Mouse (Mus musculus): ENCODE results near the gene Mad1l1. TPM values are rescaled to one million over a fixed set of nuclear protein-coding genes. Genes with fewer than 3 reads are reported as not detected.

The Mad1l1 gene
- polyA plus RNA-seq, 1 experiment: 18.3 TPM

DNA sequence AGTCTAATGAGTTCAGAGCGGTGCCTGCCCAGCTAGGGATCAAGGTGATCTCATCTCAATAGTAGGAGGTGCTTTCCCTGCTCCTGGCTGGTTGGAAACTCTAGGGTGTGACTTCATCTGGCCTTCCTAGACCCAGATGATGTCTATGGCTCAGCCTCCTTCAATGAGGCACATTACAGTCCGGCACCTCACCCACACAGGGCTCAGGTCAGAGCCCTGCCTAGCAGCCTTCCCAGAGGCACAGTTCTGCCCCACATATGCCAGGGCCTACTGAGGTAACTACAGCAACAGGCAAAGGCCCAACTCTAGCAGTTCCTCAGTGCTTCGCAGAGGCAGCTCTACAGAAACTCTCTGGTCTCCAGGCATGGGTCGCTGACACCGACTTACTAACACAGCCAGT, 63.9 kb downstream of the Mad1l1 start:
- Histone ChIP-seq H3K27ac (ENCODE audit: insufficient read depth, low read length) (no peak overlapping the region), H3K4me1 (ENCODE audit: control insufficient read depth, insufficient read depth, insufficient read length) (peaks cover 4% of the 10 kb centered on the region; the same call in 1 of the 2 replicates), H3K36me3 (ENCODE audit: control insufficient read depth, insufficient read depth, low read length) (no peaks in the 10 kb centered on the region), H3K4me3 (ENCODE audit: extremely low read depth, insufficient read depth, insufficient read length) (no peak overlapping the region), H3K27me3 (ENCODE audit: control insufficient read depth, insufficient read depth, low read length) (no peaks in the 10 kb centered on the region)
- TF ChIP-seq CTCF (IDR thresholded peaks at IDR 0.05; ENCODE audit: extremely low read depth, insufficient read depth, insufficient read length, insufficient replicate concordance) (no peak), POLR2A (IDR thresholded peaks at IDR 0.05; ENCODE audit: low read depth, low read length) (no peak)
- DNase-seq (ENCODE audit: low read depth in 1 of 2, low spot score in 2 of 2): no peak
- 96% methylated on average over 5 of the region's 5 CpGs for WGBS

DNA sequence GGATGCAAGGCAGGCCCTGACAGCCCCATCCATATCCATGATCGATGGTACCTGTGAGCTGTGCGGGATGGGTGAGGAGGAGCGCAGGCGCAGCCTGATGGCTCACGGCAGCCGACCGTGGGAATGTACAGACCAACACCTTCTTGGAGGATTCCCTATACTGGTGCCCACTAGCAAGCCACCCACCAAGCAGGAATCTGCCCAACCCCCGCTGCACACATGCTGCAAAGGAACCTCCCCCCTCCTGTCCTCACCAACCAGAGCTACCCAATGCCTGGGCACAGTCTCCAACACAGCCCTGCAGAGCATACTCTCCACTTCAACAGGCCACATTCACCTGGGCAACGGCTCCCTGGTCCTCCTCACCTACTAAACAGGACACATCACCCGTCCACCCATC, 64.7 kb downstream of the Mad1l1 start:
- 90% methylated on average over 10 of the region's 10 CpGs for WGBS
- no peaks in the 10 kb centered on the region for H3K36me3 ChIP-seq (ENCODE audit: control insufficient read depth, insufficient read depth, low read length)
- TF ChIP-seq CTCF (IDR thresholded peaks at IDR 0.05; ENCODE audit: extremely low read depth, insufficient read depth, insufficient read length, insufficient replicate concordance) (no peak), POLR2A (IDR thresholded peaks at IDR 0.05; ENCODE audit: low read depth, low read length) (no peak)
- no peak for DNase-seq (ENCODE audit: low read depth in 1 of 2, low spot score in 2 of 2)
- no peaks in the 10 kb centered on the region for H3K27me3 ChIP-seq (ENCODE audit: control insufficient read depth, insufficient read depth, low read length)
- no peak overlapping the region for H3K4me3 ChIP-seq (ENCODE audit: extremely low read depth, insufficient read depth, insufficient read length)
- H3K27ac ChIP-seq (ENCODE audit: insufficient read depth, low read length): no peak overlapping the region
- peaks cover 4% of the 10 kb centered on the region; the same call in 1 of the 2 replicates for H3K4me1 ChIP-seq (ENCODE audit: control insufficient read depth, insufficient read depth, insufficient read length)

DNA sequence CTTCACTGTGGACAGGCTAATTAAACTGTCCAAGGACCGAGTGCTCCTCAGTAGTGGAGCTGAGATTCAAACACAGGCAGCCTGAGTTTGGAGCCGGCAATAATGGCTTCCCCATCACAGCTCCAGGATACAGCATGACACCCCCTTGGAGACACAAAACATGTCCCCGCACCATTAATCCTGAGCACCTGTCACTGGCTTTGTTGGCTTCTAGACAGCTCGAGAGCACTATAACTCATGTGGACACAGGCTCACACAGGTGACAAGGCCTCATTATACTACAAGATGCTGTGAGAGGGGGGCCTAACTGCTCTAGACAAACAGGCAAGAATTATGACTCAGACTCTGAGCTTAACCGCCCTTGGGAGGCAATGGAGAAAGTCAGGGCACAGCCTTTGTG, 66.1 kb downstream of the Mad1l1 start:
- Histone ChIP-seq H3K36me3 (ENCODE audit: control insufficient read depth, insufficient read depth, low read length) (no peaks in the 10 kb centered on the region), H3K27me3 (ENCODE audit: control insufficient read depth, insufficient read depth, low read length) (no peaks in the 10 kb centered on the region), H3K4me3 (ENCODE audit: extremely low read depth, insufficient read depth, insufficient read length) (no peak overlapping the region), H3K4me1 (ENCODE audit: control insufficient read depth, insufficient read depth, insufficient read length) (peaks cover 4% of the 10 kb centered on the region; the same call in 1 of the 2 replicates), H3K27ac (ENCODE audit: insufficient read depth, low read length) (no peak overlapping the region)
- no peak for DNase-seq (ENCODE audit: low read depth in 1 of 2, low spot score in 2 of 2)
- TF ChIP-seq CTCF (IDR thresholded peaks at IDR 0.05; ENCODE audit: extremely low read depth, insufficient read depth, insufficient read length, insufficient replicate concordance) (no peak), POLR2A (IDR thresholded peaks at IDR 0.05; ENCODE audit: low read depth, low read length) (no peak)
- WGBS: 93% methylated on average over 5 of the region's 5 CpGs

DNA sequence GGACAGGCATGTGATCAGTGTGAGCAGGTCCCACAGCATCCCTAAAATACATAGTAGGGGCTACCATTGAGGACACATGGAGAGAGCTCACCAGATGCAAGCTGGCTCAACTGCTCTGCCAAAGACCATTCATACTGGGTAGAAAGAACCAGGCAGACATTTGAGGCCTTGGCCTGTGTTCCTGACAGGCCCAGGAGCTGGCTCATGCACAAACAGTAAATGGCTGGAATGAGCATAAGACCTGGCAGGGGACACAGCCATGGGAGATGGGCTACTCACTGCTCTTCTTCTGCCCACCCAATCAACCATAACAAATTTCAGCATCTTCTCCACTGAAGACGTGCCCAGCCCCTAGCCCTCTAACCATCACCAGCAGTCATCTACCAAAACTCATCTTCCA, 66.7 kb downstream of the Mad1l1 start:
- H3K4me1 ChIP-seq (ENCODE audit: control insufficient read depth, insufficient read depth, insufficient read length): peaks cover 4% of the 10 kb centered on the region; the same call in 1 of the 2 replicates

DNA sequence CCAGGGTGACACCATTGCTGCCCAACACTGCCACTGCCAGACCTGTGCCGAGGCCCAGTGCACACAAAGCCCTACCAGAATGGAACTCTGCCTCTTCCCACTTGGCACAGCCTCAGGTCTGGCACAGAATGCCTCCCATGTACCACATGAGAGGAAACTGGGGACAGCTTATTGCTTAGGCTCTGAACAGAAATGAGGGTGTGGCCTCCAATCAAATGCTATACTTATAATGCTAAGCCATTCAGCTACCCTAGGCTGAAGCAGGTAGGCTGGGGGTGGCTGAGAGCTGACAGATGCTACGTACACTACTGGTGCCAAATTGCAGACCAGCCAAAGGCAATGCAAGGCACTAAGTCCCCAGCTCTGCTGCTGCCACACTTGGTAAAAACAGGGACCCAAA, 69.4 kb downstream of the Mad1l1 start:
- TF ChIP-seq POLR2A (IDR thresholded peaks at IDR 0.05; ENCODE audit: low read depth, low read length): no peak
- TF ChIP-seq CTCF (IDR thresholded peaks at IDR 0.05; ENCODE audit: extremely low read depth, insufficient read depth, insufficient read length, insufficient replicate concordance): no peak
- Histone ChIP-seq H3K36me3 (ENCODE audit: control insufficient read depth, insufficient read depth, low read length) (no peaks in the 10 kb centered on the region), H3K4me3 (ENCODE audit: extremely low read depth, insufficient read depth, insufficient read length) (no peak overlapping the region), H3K27ac (ENCODE audit: insufficient read depth, low read length) (no peak overlapping the region), H3K27me3 (ENCODE audit: control insufficient read depth, insufficient read depth, low read length) (no peaks in the 10 kb centered on the region), H3K4me1 (ENCODE audit: control insufficient read depth, insufficient read depth, insufficient read length) (peaks cover 4% of the 10 kb centered on the region; the same call in 1 of the 2 replicates)
- DNase-seq (ENCODE audit: low read depth in 1 of 2, low spot score in 2 of 2): no peak
- 94% methylated on average over 2 of the region's 2 CpGs for WGBS

More for the DNA sequence above, 66.7 kb downstream of the Mad1l1 start:
- H3K27ac ChIP-seq (ENCODE audit: insufficient read depth, low read length): no peak overlapping the region
- DNase-seq (ENCODE audit: low read depth in 1 of 2, low spot score in 2 of 2): no peak
- H3K27me3 ChIP-seq (ENCODE audit: control insufficient read depth, insufficient read depth, low read length): no peaks in the 10 kb centered on the region
- no peaks in the 10 kb centered on the region for H3K36me3 ChIP-seq (ENCODE audit: control insufficient read depth, insufficient read depth, low read length)
- no peak overlapping the region for H3K4me3 ChIP-seq (ENCODE audit: extremely low read depth, insufficient read depth, insufficient read length)
- TF ChIP-seq POLR2A (IDR thresholded peaks at IDR 0.05; ENCODE audit: low read depth, low read length): no peak
- TF ChIP-seq CTCF (IDR thresholded peaks at IDR 0.05; ENCODE audit: extremely low read depth, insufficient read depth, insufficient read length, insufficient replicate concordance): no peak
- WGBS: 94% methylated on average over 1 of the region's 1 CpGs

DNA sequence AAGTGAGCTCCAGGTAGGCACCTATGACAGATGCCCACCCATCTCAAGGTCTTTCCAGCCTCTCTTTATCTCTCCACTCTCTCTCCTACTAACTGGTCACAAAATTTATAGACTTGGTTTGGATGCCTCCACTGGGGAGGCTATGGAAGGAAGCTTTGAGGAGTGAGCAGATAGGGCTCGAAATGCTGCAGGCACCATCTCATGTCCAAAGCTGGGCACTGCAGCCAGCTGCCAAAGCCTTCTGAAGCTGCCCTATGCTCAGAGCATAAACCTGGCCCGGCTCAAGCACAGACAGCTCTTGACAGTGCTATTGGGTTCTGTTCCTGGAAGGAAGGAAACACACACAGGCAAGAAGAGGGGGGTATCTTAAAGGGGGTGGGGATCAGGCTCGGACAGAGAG, 71.0 kb downstream of the Mad1l1 start:
- 91% methylated on average over 3 of the region's 3 CpGs for WGBS
- Histone ChIP-seq H3K27me3 (ENCODE audit: control insufficient read depth, insufficient read depth, low read length) (no peaks in the 10 kb centered on the region), H3K36me3 (ENCODE audit: control insufficient read depth, insufficient read depth, low read length) (no peaks in the 10 kb centered on the region), H3K27ac (ENCODE audit: insufficient read depth, low read length) (no peak overlapping the region), H3K4me3 (ENCODE audit: extremely low read depth, insufficient read depth, insufficient read length) (no peak overlapping the region), H3K4me1 (ENCODE audit: control insufficient read depth, insufficient read depth, insufficient read length) (no peaks in the 10 kb centered on the region)
- TF ChIP-seq POLR2A (IDR thresholded peaks at IDR 0.05; ENCODE audit: low read depth, low read length) (no peak), CTCF (IDR thresholded peaks at IDR 0.05; ENCODE audit: extremely low read depth, insufficient read depth, insufficient read length, insufficient replicate concordance) (no peak)
- no peak for DNase-seq (ENCODE audit: low read depth in 1 of 2, low spot score in 2 of 2)

DNA sequence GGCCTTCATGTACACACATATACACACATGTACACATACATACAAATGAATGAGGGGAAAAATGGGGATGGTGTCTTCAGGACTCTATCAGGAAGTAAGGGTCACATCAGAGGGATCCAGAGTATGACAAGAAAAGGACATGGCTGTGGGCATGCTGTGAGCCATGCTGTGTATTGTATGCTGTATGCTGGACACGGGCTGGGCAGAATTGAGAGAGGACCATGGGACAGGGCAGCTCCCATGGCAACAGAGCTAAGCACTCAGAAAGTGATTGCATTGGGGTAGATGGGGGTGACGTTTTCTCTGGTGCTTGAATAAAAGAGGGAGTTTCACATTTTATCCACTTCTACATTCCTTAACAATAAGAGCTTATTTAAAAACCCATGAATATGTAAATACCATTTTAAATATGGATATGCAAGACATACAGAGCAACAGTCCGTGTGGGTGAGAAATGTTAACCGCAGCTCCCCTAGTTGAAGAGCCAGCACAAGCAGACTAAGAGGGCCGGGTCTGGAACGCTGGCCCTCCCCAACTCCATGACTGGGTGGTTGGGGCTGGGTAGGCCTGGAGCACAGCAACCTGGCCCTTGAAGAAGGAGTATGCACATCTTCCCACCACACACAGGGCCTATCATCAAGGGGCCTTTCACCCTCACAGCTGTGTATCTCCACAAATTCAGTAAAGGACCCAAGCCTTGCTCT, 71.8 kb downstream of the Mad1l1 start:
- DNase-seq (ENCODE audit: low read depth in 1 of 2, low spot score in 2 of 2): no peak
- H3K27me3 ChIP-seq (ENCODE audit: control insufficient read depth, insufficient read depth, low read length): no peaks in the 10 kb centered on the region
- no peak for TF ChIP-seq POLR2A (IDR thresholded peaks at IDR 0.05; ENCODE audit: low read depth, low read length)
- TF ChIP-seq CTCF (IDR thresholded peaks at IDR 0.05; ENCODE audit: extremely low read depth, insufficient read depth, insufficient read length, insufficient replicate concordance): no peak
- 91% methylated on average over 6 of the region's 6 CpGs for WGBS
- no peak overlapping the region for H3K27ac ChIP-seq (ENCODE audit: insufficient read depth, low read length)
- H3K4me1 ChIP-seq (ENCODE audit: control insufficient read depth, insufficient read depth, insufficient read length): no peaks in the 10 kb centered on the region
- H3K36me3 ChIP-seq (ENCODE audit: control insufficient read depth, insufficient read depth, low read length): no peaks in the 10 kb centered on the region
- H3K4me3 ChIP-seq (ENCODE audit: extremely low read depth, insufficient read depth, insufficient read length): no peak overlapping the region

All from spleen, adult 2 months (tissue).